Mouse (Mus musculus) megakaryocyte, embryonic 14.5 days (primary cell): ENCODE results near the gene Rhcg. TPM values are rescaled to one million over a fixed set of nuclear protein-coding genes. Genes with fewer than 3 reads are reported as not detected.

Source experiments
- H3K27me3 ChIP-seq: replicated peaks from 2 replicates; pipeline ENCODE3; 2012; ENCODE audit warnings: inconsistent platforms
- H3K36me3 ChIP-seq: replicated peaks from 2 replicates; pipeline ENCODE3; 2012; ENCODE audit warnings: low read length, inconsistent platforms, mixed read lengths
- H3K4me1 ChIP-seq: 2 replicates; pipeline ENCODE4 v1.6.1; 2012; ENCODE audit warnings: inconsistent platforms
- H3K4me3 ChIP-seq: replicated peaks from 2 replicates; pipeline ENCODE3; 2012; ENCODE audit warnings: moderate library complexity, mild to moderate bottlenecking, inconsistent platforms
- H3K9me3 ChIP-seq: 2 replicates; pipeline ENCODE4 v1.6.1; 2012; ENCODE audit warnings: inconsistent platforms
- FLI1 ChIP-seq: IDR thresholded peaks from 2 replicates; pipeline ENCODE4 v1.6.1; 2012; ENCODE audit warnings: low read length, inconsistent platforms, mixed read lengths
- GATA1 ChIP-seq: IDR thresholded peaks from 3 replicates; pipeline ENCODE4 v1.6.1; 2012; ENCODE audit warnings: mixed read lengths, low read length, inconsistent platforms, borderline replicate concordance
- polyA plus RNA-seq: library from polyadenylated mRNA; stranded (reverse); fragments of >175 nt; gene quantifications from 2 replicates; pipeline ENCODE4 v1.2.3, GENCODE M21; 2012; ENCODE audit warnings: low replicate concordance; ENCODE audit not compliant: insufficient read depth

Gene Rhcg
- polyA plus RNA-seq, 1 experiment, result not detected

DNA sequence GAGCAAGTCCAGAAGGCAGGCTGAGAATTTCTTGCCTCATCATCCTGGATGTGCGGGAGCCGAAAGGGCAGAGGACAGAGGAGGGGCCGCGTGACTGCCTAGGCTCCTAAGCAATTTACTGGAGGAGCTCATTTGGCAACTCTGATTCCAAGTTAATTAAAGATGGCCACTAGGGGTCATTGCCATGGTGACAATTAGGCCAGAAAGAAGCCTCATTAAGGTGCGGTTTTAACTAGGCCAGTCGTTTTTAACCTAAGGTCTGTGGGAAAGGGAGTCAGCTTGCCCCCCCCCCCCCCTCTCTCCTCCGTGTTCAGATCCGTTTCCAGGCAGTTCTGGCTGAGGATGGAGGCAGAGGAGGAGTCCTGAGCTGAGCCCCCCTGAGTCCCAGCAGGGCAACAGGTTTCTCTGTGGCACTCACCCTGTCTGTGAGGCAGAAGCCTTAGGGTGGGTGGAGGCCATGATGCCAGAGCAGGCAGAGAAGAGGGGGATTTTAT, 59.7 kb downstream of the Rhcg start:
- no peak for TF ChIP-seq FLI1
- TF ChIP-seq GATA1, result no peak

DNA sequence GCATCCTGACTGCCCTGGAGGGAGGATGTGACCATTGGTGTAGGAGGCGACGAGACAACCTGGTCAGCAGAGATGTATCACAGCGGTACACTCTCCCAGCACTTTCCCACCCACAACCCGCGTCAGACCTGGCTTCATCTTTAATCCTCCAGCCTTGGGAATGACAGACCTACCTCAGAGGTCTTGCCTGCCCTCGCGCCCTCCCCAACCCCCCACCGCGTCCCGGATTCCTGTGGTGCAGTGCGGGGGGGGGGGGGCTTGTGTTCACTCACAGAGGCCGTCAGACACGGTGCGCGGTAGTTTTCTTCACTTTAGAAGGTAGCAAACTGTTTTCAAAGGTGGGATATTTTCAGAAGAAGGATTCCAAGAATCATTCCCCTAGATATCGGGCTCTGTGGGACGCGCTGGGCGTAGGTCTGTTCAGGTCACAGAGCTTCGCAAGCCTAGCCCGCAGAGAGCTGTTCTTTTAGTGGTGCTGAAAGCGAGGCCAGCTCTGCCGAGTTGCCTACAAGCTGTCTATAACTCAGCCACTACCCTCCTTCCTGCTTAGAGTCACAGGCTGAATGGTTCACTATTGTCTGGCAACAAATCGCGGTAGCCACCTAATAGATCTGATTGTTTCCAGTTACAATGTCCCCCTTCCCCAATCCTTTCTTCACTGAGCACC, 62.0 kb downstream of the Rhcg start:
- Histone ChIP-seq H3K4me1 (no peaks in the 10 kb centered on the region), H3K36me3 (no peaks in the 10 kb centered on the region), H3K4me3 (no peak overlapping the region), H3K27me3 (peaks cover 71% of the 10 kb centered on the region), H3K9me3 (peaks cover 3% of the 10 kb centered on the region; the same call in 1 of the 2 replicates)
- TF ChIP-seq GATA1, result no peak
- no peak for TF ChIP-seq FLI1

More for the DNA sequence above, 59.7 kb downstream of the Rhcg start:
- H3K27me3 ChIP-seq, result peaks cover 77% of the 10 kb centered on the region
- no peak overlapping the region for H3K4me3 ChIP-seq
- H3K4me1 ChIP-seq, result no peaks in the 10 kb centered on the region
- no peaks in the 10 kb centered on the region for H3K36me3 ChIP-seq
- peaks cover 1% of the 10 kb centered on the region; the same call in 1 of the 2 replicates for H3K9me3 ChIP-seq

DNA sequence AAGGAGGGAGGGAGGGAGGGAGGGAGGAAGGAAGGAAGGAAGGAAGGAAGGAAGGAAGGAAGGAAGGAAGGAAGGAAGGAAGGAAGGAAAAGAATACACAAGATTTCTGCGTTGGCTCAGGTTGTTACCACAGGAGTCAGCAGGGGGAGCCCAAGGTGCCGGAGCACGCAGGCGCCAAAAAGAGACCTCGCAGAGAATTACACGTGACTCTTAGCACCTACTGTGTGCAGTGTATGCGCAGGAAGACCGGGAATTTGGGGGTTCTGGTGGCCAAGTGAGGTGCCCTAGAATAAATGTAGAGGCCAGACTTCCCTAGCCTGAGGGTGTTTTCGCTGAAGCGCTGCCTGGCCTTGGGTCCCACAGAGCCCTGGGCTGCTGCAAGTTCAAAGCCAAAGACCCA, 64.8 kb downstream of the Rhcg start:
- Histone ChIP-seq H3K9me3 (peaks cover 3% of the 10 kb centered on the region; the same call in 1 of the 2 replicates), H3K36me3 (no peaks in the 10 kb centered on the region), H3K4me3 (no peak overlapping the region), H3K27me3 (peaks cover 86% of the 10 kb centered on the region), H3K4me1 (no peaks in the 10 kb centered on the region)
- TF ChIP-seq GATA1, result no peak
- no peak for TF ChIP-seq FLI1

DNA sequence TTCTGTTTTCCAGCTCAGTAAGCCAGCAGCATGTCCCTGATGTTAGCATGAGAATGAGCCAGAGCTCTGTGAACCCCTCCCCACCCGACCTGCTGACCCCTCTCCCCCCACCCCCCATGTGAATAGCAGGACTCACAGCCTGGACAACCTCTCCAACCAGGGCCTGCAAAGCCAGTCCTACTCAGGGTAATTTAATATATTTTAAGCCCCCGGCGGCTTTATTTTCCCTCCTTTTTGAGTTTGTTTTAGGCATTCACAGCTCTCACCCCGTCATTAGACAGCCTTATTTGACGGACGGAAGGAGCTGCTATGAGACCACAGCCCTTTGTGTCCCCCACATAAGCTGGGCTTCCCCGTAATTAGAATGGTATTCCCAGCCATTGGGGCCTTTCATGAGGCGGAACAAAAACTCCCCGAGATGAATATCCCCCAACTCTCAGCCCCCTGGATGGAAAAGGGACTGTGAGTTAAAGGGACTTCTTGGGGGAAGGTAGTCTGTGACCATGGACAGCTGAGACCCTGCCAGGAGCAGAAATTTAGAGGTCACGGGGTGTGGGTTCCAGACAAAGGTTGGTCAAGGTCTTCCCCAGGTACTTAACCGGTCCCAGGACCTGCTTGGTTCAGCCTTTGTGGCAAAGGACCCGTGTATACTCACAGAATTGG, 68.4 kb downstream of the Rhcg start:
- Histone ChIP-seq H3K36me3 (no peaks in the 10 kb centered on the region), H3K4me1 (peaks cover 10% of the 10 kb centered on the region), H3K4me3 (no peak overlapping the region), H3K27me3 (peaks cover 85% of the 10 kb centered on the region), H3K9me3 (peaks cover 3% of the 10 kb centered on the region; the same call in 1 of the 2 replicates)
- TF ChIP-seq FLI1 (no peak), GATA1 (no peak)

DNA sequence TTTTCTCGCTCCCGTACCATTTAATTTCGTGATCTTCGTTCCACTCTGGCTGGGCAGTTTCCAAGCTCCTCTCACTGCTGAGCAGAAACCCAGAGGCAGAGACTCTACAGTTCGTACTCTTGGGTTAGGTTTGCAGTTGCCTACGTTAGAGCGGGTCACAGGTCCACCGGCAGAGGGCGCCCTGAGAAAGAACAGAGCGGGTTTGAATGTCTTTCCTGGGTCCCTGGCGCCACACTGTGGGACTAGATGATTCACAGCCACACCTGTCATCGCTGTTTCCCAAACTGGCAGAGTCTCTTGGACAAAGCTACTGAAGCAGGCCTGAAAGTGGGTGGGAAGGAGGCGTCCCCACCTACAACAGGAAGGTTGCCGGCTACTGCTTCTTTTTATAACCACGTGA, 70.4 kb downstream of the Rhcg start:
- no peaks in the 10 kb centered on the region for H3K36me3 ChIP-seq
- H3K9me3 ChIP-seq, result no peaks in the 10 kb centered on the region
- peaks cover 13% of the 10 kb centered on the region for H3K4me1 ChIP-seq
- peaks cover 90% of the 10 kb centered on the region for H3K27me3 ChIP-seq
- H3K4me3 ChIP-seq, result peak overlapping the region; percentile 5
- TF ChIP-seq GATA1, result no peak
- TF ChIP-seq FLI1, result no peak

DNA sequence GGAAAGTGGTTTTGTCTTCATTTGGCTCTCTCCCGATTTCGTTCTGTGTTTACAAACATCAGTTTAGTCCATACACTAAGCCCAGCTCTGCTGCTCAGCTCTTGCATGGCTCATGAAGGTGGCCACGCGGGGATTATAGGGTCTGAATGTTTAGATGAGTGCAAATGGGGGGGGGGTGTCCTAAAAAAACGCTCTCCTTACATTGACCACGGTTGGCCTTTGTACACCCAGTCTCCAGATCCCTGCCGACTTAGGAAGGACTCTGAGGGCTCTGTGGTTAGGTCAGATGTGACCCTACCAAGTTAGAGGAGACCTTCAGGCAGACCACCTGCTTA, 72.4 kb downstream of the Rhcg start:
- no peak for TF ChIP-seq GATA1
- TF ChIP-seq FLI1, result no peak
- Histone ChIP-seq H3K36me3 (no peaks in the 10 kb centered on the region), H3K4me1 (peaks cover 13% of the 10 kb centered on the region), H3K9me3 (no peaks in the 10 kb centered on the region), H3K4me3 (no peak overlapping the region), H3K27me3 (peaks cover 97% of the 10 kb centered on the region)

DNA sequence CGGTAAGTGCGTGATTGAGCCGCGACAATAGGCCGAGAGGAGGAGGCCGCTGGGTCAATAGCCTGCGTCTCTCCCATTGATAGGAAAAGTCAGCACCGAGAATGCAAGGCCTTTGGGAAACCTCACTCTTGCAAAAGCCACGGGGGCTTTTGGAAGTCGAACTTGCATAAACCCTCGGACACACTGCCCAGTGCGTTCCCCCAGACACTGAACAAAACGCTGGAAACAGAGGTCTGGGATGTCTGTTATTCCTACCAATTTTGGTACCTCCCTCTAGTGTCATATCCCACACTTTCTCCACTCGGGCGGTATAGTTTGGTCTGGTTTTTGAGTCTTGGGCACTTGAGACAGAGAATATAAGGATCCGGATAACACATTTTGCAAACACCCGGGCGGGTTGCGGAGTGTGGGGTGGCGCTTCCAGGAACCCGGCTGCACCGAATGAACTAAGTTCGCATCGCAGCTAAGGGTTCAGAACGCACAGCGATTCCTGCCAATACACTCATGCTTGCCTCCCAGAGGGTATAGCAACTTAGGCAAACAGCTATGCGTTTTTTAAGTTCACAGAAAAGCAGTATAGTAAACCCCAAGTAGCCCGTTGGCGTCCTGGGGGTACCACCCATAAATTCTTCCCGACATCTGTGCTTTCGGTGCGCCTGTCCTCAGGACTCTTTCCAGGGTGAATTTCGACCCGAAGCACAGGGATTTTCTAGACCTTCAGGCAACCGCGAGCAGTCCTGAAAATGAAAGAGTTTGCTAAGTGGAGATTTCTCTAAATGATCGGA, 73.0 kb downstream of the Rhcg start:
- Histone ChIP-seq H3K36me3 (no peaks in the 10 kb centered on the region), H3K4me1 (peaks cover 13% of the 10 kb centered on the region), H3K4me3 (no peak overlapping the region), H3K27me3 (peaks cover 97% of the 10 kb centered on the region), H3K9me3 (no peaks in the 10 kb centered on the region)
- no peak for TF ChIP-seq GATA1
- no peak for TF ChIP-seq FLI1

Other genes with a start within 250 kb of the Rhcg start
- gene Rlbp1, start 230.6 kb downstream of the Rhcg start, polyA plus RNA-seq, result not detected in 2 replicates
- 0.40 TPM in 1 of 2 replicates, not detected in the other for gene Fanci, start 225.7 kb downstream of the Rhcg start, polyA plus RNA-seq
- gene Polg, start 151.3 kb downstream of the Rhcg start, polyA plus RNA-seq, result 10.2 and 32.6 TPM in 2 replicates
- 1.9 and 4.4 TPM in 2 replicates for gene Ticrr, start 42.5 kb upstream of the Rhcg start, polyA plus RNA-seq
- gene Kif7, start 98.1 kb upstream of the Rhcg start, polyA plus RNA-seq, result 1.4 TPM in 1 of 2 replicates, not detected in the other
- 1.7 TPM in 1 of 2 replicates, not detected in the other for gene Plin1, start 115.2 kb upstream of the Rhcg start, polyA plus RNA-seq
- gene Pex11a, start 125.5 kb upstream of the Rhcg start, polyA plus RNA-seq, result 0.81 TPM in 1 of 2 replicates, not detected in the other
- not detected in 2 replicates for gene Wdr93, start 125.5 kb upstream of the Rhcg start, polyA plus RNA-seq
- not detected in 2 replicates for gene Mesp1, start 176.1 kb upstream of the Rhcg start, polyA plus RNA-seq
- gene Mesp2, start 193.1 kb upstream of the Rhcg start, polyA plus RNA-seq, result not detected in 2 replicates
- gene Anpep, start 243.4 kb upstream of the Rhcg start, polyA plus RNA-seq, result 3.1 and 11.4 TPM in 2 replicates